Mouse (Mus musculus): ENCODE measurements around the gene Vgll3.

The Vgll3 gene

GRCm38 (mm10) chr16:65814918-65815881, at the start of gene Vgll3:
Gene Vgll3 (plus strand): TSS chr16:65815257.
- peak; percentile 42 to 65 for DNase-seq

- DNase-seq: no peak
Measured at GRCm38 (mm10) chr16:65765976-65766375, 49.1 kb upstream of the Vgll3 start.

GRCm38 (mm10) chr16:65785959-65786358, 29.1 kb upstream of the Vgll3 start:
- DNase-seq: peak; percentile 2 to 18

- DNase-seq: no peak
Measured at GRCm38 (mm10) chr16:65816059-65816458, 1.0 kb downstream of the Vgll3 start.

GRCm38 (mm10) chr16:65818779-65819178, 3.7 kb downstream of the Vgll3 start:
- DNase-seq: peak in 1 of 2 experiments; percentile 17

GRCm38 (mm10) chr16:65820803-65821202, 5.7 kb downstream of the Vgll3 start:
- DNase-seq: no peak

GRCm38 (mm10) chr16:65823721-65824120, 8.7 kb downstream of the Vgll3 start:
- DNase-seq: peak in 1 of 2 experiments; percentile 4

- peak; percentile 7 for DNase-seq
Measured at GRCm38 (mm10) chr16:65828141-65828565, 13.1 kb downstream of the Vgll3 start.

- DNase-seq: no peak
Measured at GRCm38 (mm10) chr16:65829096-65829495, 14.0 kb downstream of the Vgll3 start.

GRCm38 (mm10) chr16:65834721-65835120, 19.7 kb downstream of the Vgll3 start:
- no peak for DNase-seq

- no peak for DNase-seq
Measured at GRCm38 (mm10) chr16:65850126-65850525, 35.1 kb downstream of the Vgll3 start.

- no peak for DNase-seq
Measured at GRCm38 (mm10) chr16:65864471-65864870, 49.4 kb downstream of the Vgll3 start.

- no peak for DNase-seq
Measured at GRCm38 (mm10) chr16:65867927-65868326, 52.9 kb downstream of the Vgll3 start.

GRCm38 (mm10) chr16:65868933-65869332, 53.9 kb downstream of the Vgll3 start:
- DNase-seq: no peak

GRCm38 (mm10) chr16:65888940-65889339, 73.9 kb downstream of the Vgll3 start:
- no peak for DNase-seq
